ENCODE assay signal across 8 mouse cellular contexts in genomic region chr2:131170936-131171335, GRCm38 (mm10). TPM values are rescaled to one million over a fixed set of nuclear protein-coding genes. Genes with fewer than 3 reads are reported as not detected.
DNase-seq lines count a peak whose midpoint lies in the region; ATAC-seq and TF ChIP-seq lines count a peak whose summit lies in the region.

No protein-coding gene starts in this region.

- no peaks in the 10 kb centered on the region for H3K9me3 ChIP-seq in hindbrain, embryonic 10.5 days
- no peaks in the 10 kb centered on the region for H3K9me3 ChIP-seq in hindbrain, embryonic 11.5 days (ENCODE audit: control insufficient read depth, low read length)
- H3K9me3 ChIP-seq in limb, embryonic 11.5 days (ENCODE audit: control insufficient read depth, low read length): no peaks in the 10 kb centered on the region
- H3K9me3 ChIP-seq in stomach, postnatal 0 days (ENCODE audit: control insufficient read depth, low read length): no peaks in the 10 kb centered on the region

- TF ChIP-seq EP300 in stomach, postnatal 0 days (optimal IDR thresholded peaks at IDR 0.05): no peak

- no peak for TF ChIP-seq CTCF in testis, adult 2 months (IDR thresholded peaks at IDR 0.05; ENCODE audit: control insufficient read depth, insufficient read depth, insufficient replicate concordance, low read depth, low read length)
- no peak for TF ChIP-seq CTCF in stomach, postnatal 0 days (IDR thresholded peaks at IDR 0.05; ENCODE audit: low read depth)

- peaks cover 18% of the 10 kb centered on the region for H3K36me3 ChIP-seq in hindbrain, embryonic 10.5 days
- no peaks in the 10 kb centered on the region for H3K36me3 ChIP-seq in hindbrain, embryonic 11.5 days (ENCODE audit: control insufficient read depth, insufficient read depth, low read length)
- H3K36me3 ChIP-seq in testis, adult 2 months (ENCODE audit: control insufficient read depth, insufficient read depth, low read length): 0 out of 2 replicates have a peak, but pooled peaks cover 2% of the 10 kb centered on the region
- H3K36me3 ChIP-seq in limb, embryonic 11.5 days (ENCODE audit: control insufficient read depth, insufficient read depth, low read length): no peaks in the 10 kb centered on the region
- H3K36me3 ChIP-seq in stomach, postnatal 0 days (ENCODE audit: control insufficient read depth, insufficient read depth, low read length): 0 out of 2 replicates have a peak, but pooled peaks cover 2% of the 10 kb centered on the region

- peaks cover 47% of the 10 kb centered on the region for H3K27me3 ChIP-seq in hindbrain, embryonic 10.5 days (ENCODE audit: insufficient read depth, poor library complexity, severe bottlenecking)
- H3K27me3 ChIP-seq in hindbrain, embryonic 11.5 days (ENCODE audit: control insufficient read depth, insufficient read depth, low read length): peaks cover 32% of the 10 kb centered on the region
- no peaks in the 10 kb centered on the region for H3K27me3 ChIP-seq in testis, adult 2 months (ENCODE audit: control insufficient read depth, insufficient read depth, low read length)
- H3K27me3 ChIP-seq in limb, embryonic 11.5 days (ENCODE audit: control insufficient read depth, insufficient read depth, low read length): peaks cover 36% of the 10 kb centered on the region
- no peaks in the 10 kb centered on the region for H3K27me3 ChIP-seq in stomach, postnatal 0 days (ENCODE audit: control insufficient read depth, insufficient read depth, low read length)

- no peak for TF ChIP-seq POLR2A in testis, adult 2 months (IDR thresholded peaks at IDR 0.05; ENCODE audit: control insufficient read depth, low read depth, low read length)

- no peak overlapping the region for H3K27ac ChIP-seq in hindbrain, embryonic 10.5 days
- H3K27ac ChIP-seq in hindbrain, embryonic 11.5 days (ENCODE audit: low read depth, low read length): no peak overlapping the region
- peak overlapping the region; percentile 23 for H3K27ac ChIP-seq in testis, adult 2 months (ENCODE audit: control insufficient read depth, insufficient read depth, low read depth, low read length)
- no peak overlapping the region for H3K27ac ChIP-seq in limb, embryonic 11.5 days (replicated peaks; ENCODE audit: low read depth, low read length)
- H3K27ac ChIP-seq in stomach, postnatal 0 days (replicated peaks): no peak overlapping the region

- no peak for ATAC-seq in hindbrain, embryonic 11.5 days (ENCODE audit: low FRiP score)
- no peak for ATAC-seq in limb, embryonic 11.5 days (ENCODE audit: insufficient number of reproducible peaks, low FRiP score, low TSS enrichment, low read depth)
- no peak for ATAC-seq in stomach, postnatal 0 days (ENCODE audit: low FRiP score, low TSS enrichment)

- H3K4me3 ChIP-seq in hindbrain, embryonic 10.5 days: peak overlapping the region; percentile 41
- H3K4me3 ChIP-seq in hindbrain, embryonic 11.5 days (ENCODE audit: low read depth, low read length): no peak overlapping the region
- peak overlapping the region; percentile 82 for H3K4me3 ChIP-seq in testis, adult 2 months (ENCODE audit: control insufficient read depth, low read depth, low read length)
- H3K4me3 ChIP-seq in limb, embryonic 11.5 days (ENCODE audit: low read depth, low read length): peak overlapping the region; percentile 26
- no peak overlapping the region for H3K4me3 ChIP-seq in stomach, postnatal 0 days (ENCODE audit: low read depth, low read length)

- no peak overlapping the region for H3K9ac ChIP-seq in hindbrain, embryonic 11.5 days (ENCODE audit: low read depth, low read length)
- H3K9ac ChIP-seq in limb, embryonic 11.5 days (ENCODE audit: low read length): no peak overlapping the region
- H3K9ac ChIP-seq in stomach, postnatal 0 days (ENCODE audit: low read length): no peak overlapping the region

- no peak overlapping the region for H3K4me2 ChIP-seq in hindbrain, embryonic 11.5 days (replicated peaks; ENCODE audit: low read depth, low read length)
- H3K4me2 ChIP-seq in limb, embryonic 11.5 days (ENCODE audit: low read depth, severe bottlenecking): peak overlapping the region; percentile 47
- H3K4me2 ChIP-seq in stomach, postnatal 0 days (replicated peaks; ENCODE audit: low read depth): peak overlapping the region; percentile 29

- H3K4me1 ChIP-seq in hindbrain, embryonic 10.5 days (replicated peaks): peaks cover 44% of the 10 kb centered on the region
- peaks cover 4% of the 10 kb centered on the region; the same call in 1 of the 2 replicates for H3K4me1 ChIP-seq in hindbrain, embryonic 11.5 days (replicated peaks; ENCODE audit: control insufficient read depth, insufficient read depth, low read length)
- H3K4me1 ChIP-seq in testis, adult 2 months (ENCODE audit: control insufficient read depth, insufficient read depth, low read length): peaks cover 6% of the 10 kb centered on the region
- H3K4me1 ChIP-seq in limb, embryonic 11.5 days (ENCODE audit: control insufficient read depth, insufficient read depth, low read length): peaks cover 10% of the 10 kb centered on the region
- H3K4me1 ChIP-seq in stomach, postnatal 0 days (replicated peaks; ENCODE audit: control insufficient read depth, insufficient read depth): peaks cover 5% of the 10 kb centered on the region; the same call in 1 of the 2 replicates

- DNase-seq in hindbrain, embryonic 10.5 days (ENCODE audit: low spot score): no peak
- no peak for DNase-seq in hindbrain, embryonic 11.5 days (ENCODE audit: low spot score)
- no peak for DNase-seq in testis, postnatal 14 days (ENCODE audit: low spot score)
- no peak for DNase-seq in limb, embryonic 11.5 days (ENCODE audit: low spot score)
- no peak for DNase-seq in stomach, postnatal 0 days (ENCODE audit: low spot score)
- DNase-seq in thymus, postnatal 0 days (ENCODE audit: low spot score): no peak
- DNase-seq in cerebellum, postnatal 10 days: no peak

- 12% methylated on average over 9 of the region's 9 CpGs for WGBS in hindbrain, embryonic 10.5 days
- WGBS in hindbrain, embryonic 11.5 days: 10% methylated on average over 9 of the region's 9 CpGs
- 7% methylated on average over 9 of the region's 9 CpGs for WGBS in limb, embryonic 11.5 days
- WGBS in stomach, postnatal 0 days: 42% methylated on average over 9 of the region's 9 CpGs

RNA-seq across cellular contexts. Expression of gene Cenpb, which starts 8.9 kb away (rescaled TPM):
- 9.7 and 12.8 TPM in 2 replicates for polyA plus RNA-seq in hindbrain, embryonic 10.5 days (2016; fragmentation: Nextera tagmentation; extraction: Ambion mirVana)
- 8.8 and 9.0 TPM in 2 replicates for polyA plus RNA-seq in hindbrain, embryonic 11.5 days (2014; fragmentation: Nextera tagmentation; extraction: Ambion mirVana)
- polyA plus RNA-seq in testis, adult 2 months (2012; rRNA removed): 7.6 and 7.9 TPM in 2 replicates
- polyA plus RNA-seq in limb, embryonic 11.5 days (2014; fragmentation: Nextera tagmentation; extraction: Ambion mirVana): 6.8 and 8.5 TPM in 2 replicates
- 12.2 and 13.9 TPM in 2 replicates for polyA plus RNA-seq in stomach, postnatal 0 days (2015; fragmentation: Nextera tagmentation; extraction: Ambion mirVana)
- polyA plus RNA-seq in thymus, postnatal 0 days (2015; fragmentation: Nextera tagmentation; extraction: Ambion mirVana): 5.2 and 7.8 TPM in 2 replicates

RNA-seq across cellular contexts. Expression of gene 1700037H04Rik, which starts 11.1 kb away (rescaled TPM):
- 138 and 142 TPM in 2 replicates for polyA plus RNA-seq in hindbrain, embryonic 10.5 days (2016; fragmentation: Nextera tagmentation; extraction: Ambion mirVana)
- polyA plus RNA-seq in hindbrain, embryonic 11.5 days (2014; fragmentation: Nextera tagmentation; extraction: Ambion mirVana): 122 and 123 TPM in 2 replicates
- polyA plus RNA-seq in testis, adult 2 months (2012; rRNA removed): 827 and 879 TPM in 2 replicates
- polyA plus RNA-seq in limb, embryonic 11.5 days (2014; fragmentation: Nextera tagmentation; extraction: Ambion mirVana): 78.0 and 78.9 TPM in 2 replicates
- polyA plus RNA-seq in stomach, postnatal 0 days (2015; fragmentation: Nextera tagmentation; extraction: Ambion mirVana): 42.6 and 43.6 TPM in 2 replicates
- polyA plus RNA-seq in thymus, postnatal 0 days (2015; fragmentation: Nextera tagmentation; extraction: Ambion mirVana): 47.8 and 50.6 TPM in 2 replicates

RNA-seq across cellular contexts. Expression of gene Cdc25b, which starts 15.8 kb away (rescaled TPM):
- 99.7 and 116 TPM in 2 replicates for polyA plus RNA-seq in hindbrain, embryonic 10.5 days (2016; fragmentation: Nextera tagmentation; extraction: Ambion mirVana)
- 102 and 106 TPM in 2 replicates for polyA plus RNA-seq in hindbrain, embryonic 11.5 days (2014; fragmentation: Nextera tagmentation; extraction: Ambion mirVana)
- 2.9 and 3.1 TPM in 2 replicates for polyA plus RNA-seq in testis, adult 2 months (2012; rRNA removed)
- polyA plus RNA-seq in limb, embryonic 11.5 days (2014; fragmentation: Nextera tagmentation; extraction: Ambion mirVana): 48.7 and 49.6 TPM in 2 replicates
- polyA plus RNA-seq in stomach, postnatal 0 days (2015; fragmentation: Nextera tagmentation; extraction: Ambion mirVana): 38.7 and 39.5 TPM in 2 replicates
- 48.4 and 58.6 TPM in 2 replicates for polyA plus RNA-seq in thymus, postnatal 0 days (2015; fragmentation: Nextera tagmentation; extraction: Ambion mirVana)

RNA-seq across cellular contexts. Expression of gene Spef1, which starts 16.1 kb away (rescaled TPM):
- 5.2 and 5.4 TPM in 2 replicates for polyA plus RNA-seq in hindbrain, embryonic 10.5 days (2016; fragmentation: Nextera tagmentation; extraction: Ambion mirVana)
- 7.7 and 9.4 TPM in 2 replicates for polyA plus RNA-seq in hindbrain, embryonic 11.5 days (2014; fragmentation: Nextera tagmentation; extraction: Ambion mirVana)
- polyA plus RNA-seq in testis, adult 2 months (2012; rRNA removed): 13.1 and 14.8 TPM in 2 replicates
- polyA plus RNA-seq in limb, embryonic 11.5 days (2014; fragmentation: Nextera tagmentation; extraction: Ambion mirVana): 3.7 and 5.2 TPM in 2 replicates
- 2.5 and 2.9 TPM in 2 replicates for polyA plus RNA-seq in stomach, postnatal 0 days (2015; fragmentation: Nextera tagmentation; extraction: Ambion mirVana)
- 1.4 and 1.5 TPM in 2 replicates for polyA plus RNA-seq in thymus, postnatal 0 days (2015; fragmentation: Nextera tagmentation; extraction: Ambion mirVana)

RNA-seq across cellular contexts. Expression of gene Ap5s1, which starts 35.9 kb away (rescaled TPM):
- polyA plus RNA-seq in hindbrain, embryonic 10.5 days (2016; fragmentation: Nextera tagmentation; extraction: Ambion mirVana): 27.2 and 32.7 TPM in 2 replicates
- 23.9 and 25.2 TPM in 2 replicates for polyA plus RNA-seq in hindbrain, embryonic 11.5 days (2014; fragmentation: Nextera tagmentation; extraction: Ambion mirVana)
- 12.7 TPM in 2 replicates for polyA plus RNA-seq in testis, adult 2 months (2012; rRNA removed)
- 25.3 and 27.3 TPM in 2 replicates for polyA plus RNA-seq in limb, embryonic 11.5 days (2014; fragmentation: Nextera tagmentation; extraction: Ambion mirVana)
- 22.0 and 24.6 TPM in 2 replicates for polyA plus RNA-seq in stomach, postnatal 0 days (2015; fragmentation: Nextera tagmentation; extraction: Ambion mirVana)
- 19.1 and 22.2 TPM in 2 replicates for polyA plus RNA-seq in thymus, postnatal 0 days (2015; fragmentation: Nextera tagmentation; extraction: Ambion mirVana)

Comparison
In these comparisons a context has a peak if more than half of its experiments do, and no peak if none do; other contexts are left out.
1. H3K4me3 ChIP-seq: peak in hindbrain, embryonic 10.5 days (single experiment), testis, adult 2 months (single experiment) and limb, embryonic 11.5 days (single experiment); none in hindbrain, embryonic 11.5 days (single experiment) and stomach, postnatal 0 days (single experiment).